Mouse (Mus musculus) lung, embryonic 16.5 days (tissue): Measurements from ENCODE around the gene Btbd1. TPM values are rescaled to one million over a fixed set of nuclear protein-coding genes. Genes with fewer than 3 reads are reported as not detected.
A peak's percentile ranks its signal among the peaks of the same experiment; 100 is the strongest.

Source experiments
- ATAC-seq: fragments of 200-750 bp; cut with Nextera tagmentation; 2 replicates; pipeline ENCODE4 v1.8.0; 2017; ENCODE audit warnings: low read depth, mild to moderate bottlenecking, moderate library complexity
- H3K27ac ChIP-seq: fragments of 300-500 bp; sonication (generic); 2 replicates; pipeline ENCODE4 v1.5.1; 2014; ENCODE audit warnings: mild to moderate bottlenecking, control low read depth, low read length
- H3K27me3 ChIP-seq: fragments of 300-500 bp; sonication (generic); 2 replicates; pipeline ENCODE4 v1.6.1; 2014; ENCODE audit warnings: low read depth, low read length, mixed read lengths; ENCODE audit not compliant: control insufficient read depth, insufficient read depth
- H3K36me3 ChIP-seq: fragments of 300-500 bp; sonication (generic); 2 replicates; pipeline ENCODE4 v1.6.1; 2014; ENCODE audit warnings: low read length; ENCODE audit not compliant: control insufficient read depth, insufficient read depth
- H3K4me1 ChIP-seq: fragments of 300-500 bp; sonication (generic); replicated peaks from 2 replicates; pipeline ENCODE4 v1.6.1; 2014; ENCODE audit warnings: low read length, mixed read lengths; ENCODE audit not compliant: control insufficient read depth, insufficient read depth
- H3K4me2 ChIP-seq: fragments of 300-500 bp; sonication (generic); 2 replicates; pipeline ENCODE4 v1.6.1; 2014; ENCODE audit warnings: low read depth, low read length, control low read depth
- H3K4me3 ChIP-seq: fragments of 300-500 bp; sonication (generic); 2 replicates; pipeline ENCODE4 v1.5.1; 2014; ENCODE audit warnings: mild to moderate bottlenecking, low read length, control low read depth
- H3K9ac ChIP-seq: fragments of 300-500 bp; sonication (generic); 2 replicates; pipeline ENCODE4 v1.6.1; 2014; ENCODE audit warnings: low read length, control low read depth
- H3K9me3 ChIP-seq: fragments of 300-500 bp; sonication (generic); 2 replicates; pipeline ENCODE4 v1.6.1; 2016; ENCODE audit warnings: low read length; ENCODE audit not compliant: control insufficient read depth
- WGBS: fragments of 180-500 bp; shearing (Covaris S2); extraction: QIAGEN DNeasy Blood & Tissue Kit; methylation state at CpG from one replicate; pipeline ENCODE4 v1.1.7; 2014; 5-methylcytosine and 5-hydroxymethylcytosine counted together
- polyA plus RNA-seq: library from polyadenylated mRNA; unstranded; fragments of >200 nt; fragmentation: Nextera tagmentation; extraction: Ambion mirVana; gene quantifications from 2 replicates; pipeline ENCODE4 v1.2.1, GENCODE M21; 2015

Gene Btbd1
- polyA plus RNA-seq, 1 experiment from 2014 or later: 50.0 TPM

GRCm38 (mm10) chr7:81777667-81778218 lies 51.5 kb downstream of the Btbd1 start:
- ATAC-seq: no peak
- H3K27ac ChIP-seq: no peak overlapping the region
- no peak overlapping the region for H3K9ac ChIP-seq
- H3K4me2 ChIP-seq: no peak overlapping the region
- H3K36me3 ChIP-seq: peaks cover 23% of the 10 kb centered on the region
- H3K9me3 ChIP-seq: peaks cover 6% of the 10 kb centered on the region
- H3K4me3 ChIP-seq: no peak overlapping the region
- no peaks in the 10 kb centered on the region for H3K4me1 ChIP-seq
- H3K27me3 ChIP-seq: no peaks in the 10 kb centered on the region
- WGBS: 65% methylated on average over 10 of the region's 10 CpGs

GRCm38 (mm10) chr7:81775325-81775724 lies 53.9 kb downstream of the Btbd1 start:
- WGBS: 71% methylated on average over 5 of the region's 5 CpGs
- ATAC-seq: no peak

GRCm38 (mm10) chr7:81772786-81773539 lies 56.3 kb downstream of the Btbd1 start:
- Histone ChIP-seq H3K9ac (no peak overlapping the region), H3K4me2 (no peak overlapping the region), H3K27ac (no peak overlapping the region), H3K27me3 (no peaks in the 10 kb centered on the region), H3K4me3 (no peak overlapping the region), H3K4me1 (no peaks in the 10 kb centered on the region), H3K36me3 (0 out of 2 replicates have a peak, but pooled peaks cover 2% of the 10 kb centered on the region), H3K9me3 (no peaks in the 10 kb centered on the region)
- 70% methylated on average over 10 of the region's 10 CpGs for WGBS
- no peak for ATAC-seq

More at GRCm38 (mm10) chr7:81775325-81775724, 53.9 kb downstream of the Btbd1 start:
- no peak overlapping the region for H3K4me2 ChIP-seq
- no peak overlapping the region for H3K9ac ChIP-seq
- no peak overlapping the region for H3K4me3 ChIP-seq
- peaks cover 10% of the 10 kb centered on the region for H3K36me3 ChIP-seq
- no peaks in the 10 kb centered on the region; the same call in 1 of the 2 replicates for H3K9me3 ChIP-seq
- no peaks in the 10 kb centered on the region for H3K27me3 ChIP-seq
- H3K27ac ChIP-seq: no peak overlapping the region
- H3K4me1 ChIP-seq: no peaks in the 10 kb centered on the region

- H3K27me3 ChIP-seq: no peaks in the 10 kb centered on the region
- ATAC-seq: peak; percentile 66
- no peaks in the 10 kb centered on the region for H3K9me3 ChIP-seq
- H3K9ac ChIP-seq: peak overlapping the region; percentile 83
- H3K27ac ChIP-seq: peak overlapping the region; percentile 89
- H3K36me3 ChIP-seq: no peaks in the 10 kb centered on the region
- peak overlapping the region; percentile 90 for H3K4me2 ChIP-seq
- peaks cover 7% of the 10 kb centered on the region for H3K4me1 ChIP-seq
- peak overlapping the region; percentile 99 for H3K4me3 ChIP-seq
- 2% methylated on average over 60 of the region's 60 CpGs for WGBS
Measured at GRCm38 (mm10) chr7:81763110-81763845, 66.0 kb downstream of the Btbd1 start.

GRCm38 (mm10) chr7:81762180-81763109 lies 66.8 kb downstream of the Btbd1 start, which contains the start of gene Ramac:
TSS of gene Ramac (plus strand) at chr7:81762925.
- peak within 1 kb of the TSS; percentile 90 for H3K4me2 ChIP-seq
- no peaks in the 10 kb centered on the region for H3K36me3 ChIP-seq
- H3K4me3 ChIP-seq: peak within 1 kb of the TSS; percentile 99
- peaks cover 7% of the 10 kb centered on the region for H3K4me1 ChIP-seq
- peak; percentile 97 for ATAC-seq
- H3K27me3 ChIP-seq: no peaks in the 10 kb centered on the region
- peak within 1 kb of the TSS; percentile 83 for H3K9ac ChIP-seq
- WGBS: 0% methylated on average over 55 of the region's 56 CpGs
- no peaks in the 10 kb centered on the region for H3K9me3 ChIP-seq
- H3K27ac ChIP-seq: peak within 1 kb of the TSS; percentile 89

GRCm38 (mm10) chr7:81747956-81748355 lies 81.3 kb downstream of the Btbd1 start:
- Histone ChIP-seq H3K27ac (no peak overlapping the region), H3K36me3 (no peaks in the 10 kb centered on the region), H3K9ac (no peak overlapping the region), H3K4me2 (no peak overlapping the region), H3K9me3 (no peaks in the 10 kb centered on the region), H3K4me1 (no peaks in the 10 kb centered on the region), H3K27me3 (no peaks in the 10 kb centered on the region), H3K4me3 (no peak overlapping the region)
- WGBS: 82% methylated on average over 3 of the region's 3 CpGs
- no peak for ATAC-seq

- no peak overlapping the region for H3K9ac ChIP-seq
- no peaks in the 10 kb centered on the region for H3K4me1 ChIP-seq
- no peak overlapping the region for H3K4me3 ChIP-seq
- 49% methylated on average over 4 of the region's 4 CpGs for WGBS
- H3K27me3 ChIP-seq: no peaks in the 10 kb centered on the region
- H3K4me2 ChIP-seq: no peak overlapping the region
- H3K36me3 ChIP-seq: no peaks in the 10 kb centered on the region
- no peak overlapping the region for H3K27ac ChIP-seq
- no peaks in the 10 kb centered on the region for H3K9me3 ChIP-seq
- ATAC-seq: no peak
Measured at GRCm38 (mm10) chr7:81744145-81744544, 85.1 kb downstream of the Btbd1 start.
